Mouse (Mus musculus) lung, embryonic 14.5 days (tissue): ENCODE data around the gene Spats1. TPM values are rescaled to one million over a fixed set of nuclear protein-coding genes. Genes with fewer than 3 reads are reported as not detected.

Experiments
- ATAC-seq: fragments of 200-750 bp; cut with Nextera tagmentation; 2 replicates; pipeline ENCODE4 v1.8.0; 2017; ENCODE audit warnings: mild to moderate bottlenecking, moderate TSS enrichment, moderate library complexity; ENCODE audit not compliant: insufficient read depth
- DNase-seq: peaks from one replicate; pipeline ENCODE4 v3.0.0-alpha.2; 2015
- H3K27ac ChIP-seq: fragments of 300-500 bp; sonication (generic); 2 replicates; pipeline ENCODE4 v1.5.1; 2014; ENCODE audit warnings: low read depth, mild to moderate bottlenecking, moderate library complexity
- H3K27me3 ChIP-seq: fragments of 300-500 bp; sonication (generic); 2 replicates; pipeline ENCODE4 v1.6.1; 2014; ENCODE audit warnings: low read length, control low read depth; ENCODE audit not compliant: insufficient read depth
- H3K36me3 ChIP-seq: fragments of 300-500 bp; sonication (generic); 2 replicates; pipeline ENCODE4 v1.6.1; 2014; ENCODE audit warnings: control low read depth; ENCODE audit not compliant: insufficient read depth
- H3K4me1 ChIP-seq: fragments of 300-500 bp; sonication (generic); 2 replicates; pipeline ENCODE4 v1.6.1; 2014; ENCODE audit warnings: antibody characterized with exemption, control low read depth; ENCODE audit not compliant: insufficient read depth
- H3K4me2 ChIP-seq: fragments of 300-500 bp; sonication (generic); 2 replicates; pipeline ENCODE4 v1.6.1; 2014; ENCODE audit warnings: mild to moderate bottlenecking
- H3K4me3 ChIP-seq: fragments of 300-500 bp; sonication (generic); 2 replicates; pipeline ENCODE4 v1.5.1; 2014; ENCODE audit warnings: low read depth, low read length
- H3K9ac ChIP-seq: fragments of 300-500 bp; sonication (generic); 2 replicates; pipeline ENCODE4 v1.6.1; 2014
- H3K9me3 ChIP-seq: fragments of 300-500 bp; sonication (generic); 2 replicates; pipeline ENCODE4 v1.6.1; 2016; ENCODE audit warnings: low read depth, low read length, control low read depth
- CTCF ChIP-seq: IDR thresholded peaks from 2 replicates; pipeline ENCODE4 v1.5.1; 2016; ENCODE audit warnings: antibody characterized with exemption, low read depth
- WGBS: fragments of 180-500 bp; shearing (Covaris S2); extraction: QIAGEN DNeasy Blood & Tissue Kit; methylation state at CpG from one replicate; pipeline ENCODE4 v1.1.7; 2014; 5-methylcytosine and 5-hydroxymethylcytosine counted together
- polyA plus RNA-seq: library from polyadenylated mRNA; unstranded; fragments of >200 nt; fragmentation: Nextera tagmentation; extraction: Ambion mirVana; gene quantifications from 2 replicates; pipeline ENCODE4 v1.2.1, GENCODE M21; 2014

The Spats1 gene
- polyA plus RNA-seq, 1 experiment from 2014 or later = 0.43 TPM

DNA sequence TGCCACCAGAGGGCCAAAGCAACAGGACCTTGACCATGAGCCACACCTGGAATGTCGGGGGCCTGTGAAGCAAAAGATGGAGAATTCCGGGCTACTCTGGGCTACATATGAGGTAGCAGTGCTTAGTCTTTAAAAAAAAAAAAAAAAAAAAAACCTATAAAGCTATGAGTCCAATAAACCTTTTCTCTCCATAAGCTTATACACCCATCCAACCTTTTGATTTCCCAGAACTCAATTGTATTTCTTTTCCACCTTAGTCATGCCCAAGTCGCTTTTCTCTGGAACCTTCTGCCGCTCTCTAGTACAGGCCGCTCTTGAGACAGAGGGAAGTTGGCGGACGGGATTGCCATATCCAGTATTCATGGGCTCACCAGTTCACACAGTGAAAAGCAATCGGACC, 1.1 kb downstream of the Spats1 start:
- H3K27me3 ChIP-seq = peaks cover 8% of the 10 kb centered on the region; the same call in 1 of the 2 replicates
- H3K36me3 ChIP-seq = no peaks in the 10 kb centered on the region
- H3K4me3 ChIP-seq = peak overlapping the region; percentile 35; the same call in 1 of the 2 replicates
- H3K9ac ChIP-seq = no peak overlapping the region
- DNase-seq (no peak), ATAC-seq (no peak)
- peak overlapping the region; percentile 61; the same call in 1 of the 2 replicates for H3K4me2 ChIP-seq
- no peaks in the 10 kb centered on the region for H3K9me3 ChIP-seq
- no peak for TF ChIP-seq CTCF
- H3K27ac ChIP-seq = no peak overlapping the region
- no peaks in the 10 kb centered on the region for H3K4me1 ChIP-seq
- 64% methylated on average over 8 of the region's 8 CpGs for WGBS

DNA sequence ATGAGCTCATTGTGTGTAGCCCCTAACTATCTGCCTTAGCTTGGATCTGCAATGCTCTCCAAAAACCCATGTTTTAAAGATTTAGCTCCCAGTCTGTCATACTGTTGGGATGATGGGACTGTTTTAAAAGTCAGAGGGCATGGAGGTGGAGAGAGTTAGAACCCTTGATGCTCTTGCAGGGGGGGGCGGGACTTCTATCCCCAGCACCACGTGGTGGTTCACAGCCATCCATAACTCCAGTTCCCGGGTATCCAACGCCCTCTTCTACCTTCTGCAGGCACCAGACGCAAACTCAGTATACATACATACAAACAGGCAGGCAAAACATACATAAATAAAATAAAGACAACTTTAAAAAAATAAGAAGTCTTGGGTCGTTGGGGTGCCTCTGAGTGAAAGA, 1.5 kb downstream of the Spats1 start:
- no peak for TF ChIP-seq CTCF
- Histone ChIP-seq H3K36me3 (no peaks in the 10 kb centered on the region), H3K4me2 (no peak overlapping the region), H3K4me3 (no peak overlapping the region), H3K9me3 (no peaks in the 10 kb centered on the region), H3K27me3 (peaks cover 8% of the 10 kb centered on the region; the same call in 1 of the 2 replicates), H3K9ac (no peak overlapping the region), H3K27ac (no peak overlapping the region), H3K4me1 (no peaks in the 10 kb centered on the region)
- no peak for DNase-seq
- 68% methylated on average over 6 of the region's 6 CpGs for WGBS
- no peak for ATAC-seq

DNA sequence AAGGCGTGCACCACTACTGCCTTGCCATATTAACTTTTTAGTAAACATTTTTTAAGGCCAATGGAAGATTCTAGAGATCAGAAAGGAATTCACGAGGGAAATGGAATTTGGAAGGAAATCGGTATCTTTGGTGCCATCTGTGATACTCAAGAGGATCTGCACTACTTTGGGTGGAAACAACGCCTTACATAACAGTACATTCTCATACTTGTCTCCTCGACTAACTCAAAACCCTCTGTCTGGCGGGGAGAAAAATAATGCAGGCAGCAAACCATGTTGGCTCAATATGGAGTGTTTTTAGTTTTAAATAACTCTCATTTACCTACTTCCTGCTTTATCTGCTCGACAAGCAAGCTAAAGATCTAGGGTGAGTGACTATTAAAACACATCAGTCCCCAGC, 4.5 kb downstream of the Spats1 start:
- H3K4me3 ChIP-seq = no peak overlapping the region
- no peak for TF ChIP-seq CTCF
- DNase-seq (no peak), ATAC-seq (no peak)
- no peak overlapping the region for H3K9ac ChIP-seq
- no peaks in the 10 kb centered on the region for H3K36me3 ChIP-seq
- peaks cover 8% of the 10 kb centered on the region; the same call in 1 of the 2 replicates for H3K27me3 ChIP-seq
- 77% methylated on average over 7 of the region's 7 CpGs for WGBS
- no peak overlapping the region for H3K27ac ChIP-seq
- peaks cover 7% of the 10 kb centered on the region; the same call in 1 of the 2 replicates for H3K9me3 ChIP-seq
- H3K4me1 ChIP-seq = no peaks in the 10 kb centered on the region
- no peak overlapping the region for H3K4me2 ChIP-seq

GRCm38 (mm10) chr17:45468302-45468701, 6.9 kb downstream of the Spats1 start:
- ATAC-seq (no peak), DNase-seq (no peak)
- Histone ChIP-seq H3K27me3 (no peaks in the 10 kb centered on the region), H3K36me3 (no peaks in the 10 kb centered on the region), H3K4me1 (no peaks in the 10 kb centered on the region), H3K4me2 (no peak overlapping the region), H3K9me3 (peaks cover 7% of the 10 kb centered on the region; the same call in 1 of the 2 replicates), H3K4me3 (no peak overlapping the region), H3K9ac (no peak overlapping the region), H3K27ac (no peak overlapping the region)
- TF ChIP-seq CTCF = no peak; the same call in 1 of the 2 replicates
- WGBS = 81% methylated on average over 5 of the region's 5 CpGs

DNA sequence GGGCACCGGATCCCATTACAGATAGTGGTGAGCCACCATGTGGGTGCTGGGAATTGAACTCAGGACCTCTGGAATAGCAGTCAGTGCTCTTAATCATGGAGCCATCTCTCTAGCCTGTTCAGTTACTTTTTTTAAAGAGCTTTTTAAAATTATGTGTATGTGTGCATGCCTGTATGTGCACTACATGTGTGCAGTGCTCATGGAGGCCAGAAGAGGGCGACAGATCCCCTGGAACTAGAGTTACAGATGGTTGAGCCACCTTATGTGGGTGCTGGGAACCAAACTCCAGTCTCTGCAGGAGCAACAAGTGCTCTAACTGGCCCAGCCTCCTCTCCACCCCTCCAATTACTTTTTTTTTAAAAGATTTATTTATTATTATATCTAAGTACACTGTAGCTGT, 8.5 kb downstream of the Spats1 start:
- 54% methylated on average over 2 of the region's 2 CpGs for WGBS
- DNase-seq (no peak), ATAC-seq (no peak)
- Histone ChIP-seq H3K27ac (no peak overlapping the region), H3K9me3 (peaks cover 7% of the 10 kb centered on the region; the same call in 1 of the 2 replicates), H3K4me2 (no peak overlapping the region), H3K4me1 (no peaks in the 10 kb centered on the region), H3K36me3 (no peaks in the 10 kb centered on the region), H3K27me3 (no peaks in the 10 kb centered on the region), H3K9ac (no peak overlapping the region), H3K4me3 (no peak overlapping the region)
- TF ChIP-seq CTCF = no peak

GRCm38 (mm10) chr17:45464255-45464654, 11.0 kb downstream of the Spats1 start:
- Histone ChIP-seq H3K4me2 (no peak overlapping the region), H3K4me1 (no peaks in the 10 kb centered on the region), H3K9me3 (peaks cover 7% of the 10 kb centered on the region; the same call in 1 of the 2 replicates), H3K27ac (no peak overlapping the region), H3K36me3 (no peaks in the 10 kb centered on the region), H3K4me3 (no peak overlapping the region), H3K9ac (no peak overlapping the region), H3K27me3 (no peaks in the 10 kb centered on the region)
- ATAC-seq (no peak), DNase-seq (no peak)
- 76% methylated on average over 9 of the region's 9 CpGs for WGBS
- TF ChIP-seq CTCF = no peak

DNA sequence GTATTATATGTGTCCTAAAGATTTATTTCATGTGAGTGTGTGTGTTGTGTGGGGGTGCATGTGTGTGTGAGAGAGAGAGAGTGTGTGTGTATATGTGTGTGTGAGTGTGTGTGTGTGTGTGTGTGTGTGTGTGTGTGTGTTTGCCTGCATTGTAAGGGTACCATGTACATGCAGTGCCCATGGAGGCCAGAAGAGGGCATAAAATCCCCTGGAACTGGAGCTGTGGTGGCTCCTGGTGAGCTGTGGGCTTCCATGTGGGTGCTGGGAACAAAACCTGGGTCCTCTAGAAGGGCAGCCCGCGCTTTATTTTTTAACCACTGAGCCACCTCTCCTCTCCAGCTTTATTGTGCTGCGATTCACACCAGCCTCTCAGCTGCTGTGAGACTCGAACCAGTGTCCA, 12.7 kb downstream of the Spats1 start:
- Histone ChIP-seq H3K9ac (no peak overlapping the region), H3K27me3 (no peaks in the 10 kb centered on the region), H3K4me1 (no peaks in the 10 kb centered on the region), H3K4me3 (no peak overlapping the region), H3K27ac (no peak overlapping the region), H3K36me3 (no peaks in the 10 kb centered on the region), H3K4me2 (no peak overlapping the region), H3K9me3 (peaks cover 3% of the 10 kb centered on the region; the same call in 1 of the 2 replicates)
- no peak for TF ChIP-seq CTCF
- DNase-seq = no peak
- no peak for ATAC-seq
- WGBS = 89% methylated on average over 4 of the region's 4 CpGs

DNA sequence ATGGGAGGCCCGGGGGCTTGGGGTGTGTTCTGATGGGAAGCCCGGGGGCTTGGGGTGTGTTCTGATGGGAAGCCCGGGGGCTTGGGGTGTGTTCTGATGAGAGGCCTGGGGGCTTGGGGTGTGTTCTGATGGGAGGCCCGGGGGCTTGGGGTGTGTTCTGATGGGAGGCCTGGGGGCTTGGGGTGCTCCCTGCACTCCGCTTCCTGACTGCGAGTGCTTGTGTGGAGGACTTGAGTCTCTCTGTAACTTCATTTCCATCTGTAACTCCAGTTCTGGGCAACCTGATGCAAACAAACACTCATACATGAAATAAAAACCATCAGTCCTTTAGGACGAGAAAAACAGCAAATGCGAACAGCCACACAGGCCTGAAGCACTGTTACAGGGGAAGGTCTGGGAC, 16.2 kb downstream of the Spats1 start:
- Histone ChIP-seq H3K4me2 (no peak overlapping the region), H3K9ac (no peak overlapping the region), H3K4me1 (no peaks in the 10 kb centered on the region), H3K4me3 (no peak overlapping the region), H3K27me3 (no peaks in the 10 kb centered on the region), H3K27ac (no peak overlapping the region), H3K36me3 (no peaks in the 10 kb centered on the region), H3K9me3 (no peaks in the 10 kb centered on the region)
- no peak for DNase-seq
- ATAC-seq = no peak
- no peak for TF ChIP-seq CTCF
- WGBS = 73% methylated on average over 7 of the region's 8 CpGs
